Mouse (Mus musculus): ENCODE results near the gene Acmsd. TPM values are rescaled to one million over a fixed set of nuclear protein-coding genes. Genes with fewer than 3 reads are reported as not detected.

Gene Acmsd
- not detected in 2 replicates for polyA plus RNA-seq (2012; ENCODE audit: insufficient read depth, low replicate concordance)

DNA sequence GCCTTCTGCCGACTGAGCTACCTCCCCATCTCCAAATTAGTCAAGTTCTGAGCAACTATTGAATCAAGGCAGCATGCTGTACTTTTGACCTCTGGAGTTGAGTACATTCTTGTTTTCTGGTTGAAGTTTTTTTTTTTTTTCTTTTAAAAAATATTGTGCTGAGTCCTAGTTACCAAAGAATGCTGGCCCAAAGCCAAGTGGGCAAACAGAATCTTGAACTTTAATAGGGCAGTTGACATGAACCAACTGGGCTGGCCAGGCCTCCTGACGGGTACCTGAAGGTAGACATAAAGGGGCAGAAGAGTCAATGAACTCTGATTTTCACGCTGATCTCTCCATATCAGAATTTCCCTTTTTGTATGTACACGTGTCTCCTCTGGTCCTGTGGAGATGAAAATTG, at the start of gene Acmsd:
Gene Acmsd (plus strand): TSS at position 318 of the 400 bp plus-strand sequence.
- TF ChIP-seq GATA1 (IDR thresholded peaks at IDR 0.05; ENCODE audit: borderline replicate concordance, low read length): no peak
- TF ChIP-seq FLI1 (IDR thresholded peaks at IDR 0.05; ENCODE audit: low read length): no peak
- H3K27me3 ChIP-seq (replicated peaks): peaks cover 10% of the 10 kb centered on the region

DNA sequence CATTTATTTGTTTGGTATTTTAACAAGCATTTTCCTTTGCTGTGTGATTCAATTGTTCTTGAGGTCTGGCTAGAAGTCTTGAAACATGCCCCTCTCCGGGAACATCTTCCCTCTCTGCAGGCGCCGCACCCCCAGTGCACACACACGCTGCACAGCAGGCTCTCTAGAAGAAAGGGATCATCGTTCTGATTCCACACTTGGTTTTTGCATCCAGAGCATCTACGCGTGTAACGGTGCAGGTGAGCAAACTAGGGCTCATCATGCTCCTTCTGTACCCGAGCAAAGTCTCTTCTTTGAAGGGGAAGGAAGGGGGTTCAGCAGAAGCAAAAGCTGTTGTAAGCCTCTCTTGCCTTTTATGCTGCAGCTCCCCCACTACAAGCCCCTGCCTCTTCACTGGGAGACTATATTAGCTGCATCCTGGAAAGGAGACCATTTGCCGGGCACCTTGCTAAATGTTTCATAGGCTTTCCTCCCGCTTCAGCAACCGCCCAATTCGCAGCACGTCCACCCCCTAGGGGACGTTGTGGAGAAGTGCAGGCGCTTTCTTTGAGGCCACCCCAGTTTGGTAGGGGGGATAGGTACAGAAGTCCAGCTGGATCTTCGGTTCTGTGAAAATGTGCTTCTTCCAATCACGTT, 49.6 kb upstream of the Acmsd start, which contains the start of gene Tmem163:
Gene Tmem163 (minus strand): TSS at position 51 of the 636 bp plus-strand sequence.
- peaks cover 4% of the 10 kb centered on the region; the same call in 1 of the 2 replicates for H3K9me3 ChIP-seq
- no peak for TF ChIP-seq FLI1 (IDR thresholded peaks at IDR 0.05; ENCODE audit: low read length)
- no peak for TF ChIP-seq GATA1 (IDR thresholded peaks at IDR 0.05; ENCODE audit: borderline replicate concordance, low read length)

More for the DNA sequence above, at the start of gene Acmsd:
- Histone ChIP-seq H3K9me3 (peaks cover 5% of the 10 kb centered on the region; the same call in 1 of the 2 replicates), H3K4me1 (peaks cover 10% of the 10 kb centered on the region; the same call in 1 of the 2 replicates), H3K36me3 (replicated peaks; ENCODE audit: low read length) (no peaks in the 10 kb centered on the region), H3K4me3 (replicated peaks) (no peak within 1 kb of the TSS)

DNA sequence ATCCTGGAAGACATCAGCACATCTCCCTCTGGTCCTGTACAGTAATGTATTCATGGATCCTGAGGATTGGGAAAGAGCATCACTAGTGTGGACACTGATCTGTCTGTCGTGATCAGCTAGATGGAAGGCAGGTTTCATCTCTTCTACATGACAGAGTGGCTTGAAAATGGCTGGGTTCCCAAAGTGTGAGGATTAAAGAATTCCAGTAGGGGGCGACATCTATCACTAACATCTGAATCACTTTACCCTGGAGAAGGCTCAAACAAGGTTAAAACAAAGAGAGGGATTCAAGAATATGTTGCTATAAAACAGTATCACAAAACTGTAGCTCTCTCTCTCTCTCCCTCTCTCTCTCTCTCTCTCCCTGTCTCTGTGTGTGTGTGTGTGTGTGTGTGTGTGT, 32.7 kb upstream of the Acmsd start:
- Histone ChIP-seq H3K9me3 (no peaks in the 10 kb centered on the region), H3K27me3 (replicated peaks) (peaks cover 14% of the 10 kb centered on the region), H3K4me1 (no peaks in the 10 kb centered on the region), H3K4me3 (replicated peaks) (no peak overlapping the region), H3K36me3 (replicated peaks; ENCODE audit: low read length) (no peaks in the 10 kb centered on the region)
- TF ChIP-seq FLI1 (IDR thresholded peaks at IDR 0.05; ENCODE audit: low read length) (no peak), GATA1 (IDR thresholded peaks at IDR 0.05; ENCODE audit: borderline replicate concordance, low read length) (no peak)

More for the DNA sequence above, 49.6 kb upstream of the Acmsd start, which contains the start of gene Tmem163:
- peak within 1 kb of the TSS; percentile 98 for H3K4me3 ChIP-seq (replicated peaks)
- peaks cover 19% of the 10 kb centered on the region for H3K27me3 ChIP-seq (replicated peaks)
- peaks cover under 1% of the 10 kb centered on the region for H3K36me3 ChIP-seq (replicated peaks; ENCODE audit: low read length)
- peaks cover 49% of the 10 kb centered on the region for H3K4me1 ChIP-seq

DNA sequence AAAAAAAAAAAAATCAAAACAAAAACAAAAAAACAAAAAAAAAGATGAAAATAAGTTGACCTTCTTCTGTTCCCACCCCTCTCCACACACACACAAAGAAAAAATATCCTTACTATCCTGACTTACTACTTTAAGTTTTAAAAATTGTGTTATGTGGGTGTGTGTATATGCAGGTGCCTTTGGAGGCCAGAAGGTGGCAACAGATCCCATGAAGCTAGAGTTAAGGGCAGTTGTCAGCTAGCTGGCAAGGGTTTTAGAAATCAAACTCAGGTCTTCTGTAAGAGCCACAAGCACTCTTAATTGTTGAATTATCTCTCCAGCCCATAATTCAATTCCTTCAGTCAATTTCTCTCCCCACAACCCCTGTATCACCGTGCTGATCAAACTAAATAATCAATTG, 27.0 kb upstream of the Acmsd start:
- peaks cover 3% of the 10 kb centered on the region; the same call in 1 of the 2 replicates for H3K4me1 ChIP-seq
- no peaks in the 10 kb centered on the region for H3K36me3 ChIP-seq (replicated peaks; ENCODE audit: low read length)
- no peak overlapping the region for H3K4me3 ChIP-seq (replicated peaks)
- H3K9me3 ChIP-seq: no peaks in the 10 kb centered on the region
- no peak for TF ChIP-seq FLI1 (IDR thresholded peaks at IDR 0.05; ENCODE audit: low read length)
- TF ChIP-seq GATA1 (IDR thresholded peaks at IDR 0.05; ENCODE audit: borderline replicate concordance, low read length): no peak
- H3K27me3 ChIP-seq (replicated peaks): no peaks in the 10 kb centered on the region

DNA sequence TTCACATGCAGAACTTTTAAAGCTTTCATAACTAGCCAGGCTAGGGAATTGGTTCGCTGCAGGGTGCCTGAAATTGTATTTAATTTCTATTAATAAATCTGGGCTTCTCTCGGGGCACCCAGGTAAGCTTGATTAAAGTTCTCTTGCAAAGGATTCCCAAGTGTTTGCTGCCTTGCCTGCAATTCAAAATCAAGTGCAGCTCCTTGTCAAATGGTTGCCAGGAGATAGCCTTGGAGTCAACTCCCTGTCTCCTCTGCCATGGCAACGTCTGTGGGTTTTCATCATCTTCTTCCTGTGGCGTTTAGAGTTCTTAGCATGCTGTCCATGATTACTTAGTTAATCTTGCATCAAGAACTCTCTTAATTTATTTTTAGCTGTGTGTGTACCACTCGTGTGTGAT, 22.9 kb upstream of the Acmsd start:
- Histone ChIP-seq H3K4me1 (peaks cover 3% of the 10 kb centered on the region; the same call in 1 of the 2 replicates), H3K4me3 (replicated peaks) (no peak overlapping the region), H3K9me3 (no peaks in the 10 kb centered on the region), H3K27me3 (replicated peaks) (no peaks in the 10 kb centered on the region), H3K36me3 (replicated peaks; ENCODE audit: low read length) (no peaks in the 10 kb centered on the region)
- TF ChIP-seq FLI1 (IDR thresholded peaks at IDR 0.05; ENCODE audit: low read length) (no peak), GATA1 (IDR thresholded peaks at IDR 0.05; ENCODE audit: borderline replicate concordance, low read length) (no peak)

DNA sequence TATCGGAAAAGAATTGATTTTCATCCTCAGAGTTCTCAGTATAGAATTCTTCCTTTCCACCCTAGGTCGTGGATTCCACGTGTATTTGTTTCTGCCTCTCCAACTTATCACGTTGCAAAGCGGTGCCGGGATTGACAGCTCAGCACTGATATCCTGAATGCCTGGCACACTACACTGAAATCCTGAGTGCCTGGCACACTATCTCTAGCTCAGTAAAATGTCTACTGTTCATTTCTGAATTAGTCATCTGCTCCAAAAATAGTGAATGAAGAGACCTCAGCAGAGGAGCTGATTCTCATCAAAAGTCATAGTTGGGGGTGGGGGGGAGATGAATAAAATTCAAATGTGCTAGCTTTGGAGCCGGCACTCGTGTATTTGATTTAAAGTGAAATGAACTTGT, 12.8 kb upstream of the Acmsd start:
- Histone ChIP-seq H3K27me3 (replicated peaks) (peaks cover 8% of the 10 kb centered on the region), H3K36me3 (replicated peaks; ENCODE audit: low read length) (no peaks in the 10 kb centered on the region), H3K4me1 (no peaks in the 10 kb centered on the region), H3K9me3 (peaks cover 11% of the 10 kb centered on the region), H3K4me3 (replicated peaks) (no peak overlapping the region)
- TF ChIP-seq FLI1 (IDR thresholded peaks at IDR 0.05; ENCODE audit: low read length) (no peak), GATA1 (IDR thresholded peaks at IDR 0.05; ENCODE audit: borderline replicate concordance, low read length) (no peak)

DNA sequence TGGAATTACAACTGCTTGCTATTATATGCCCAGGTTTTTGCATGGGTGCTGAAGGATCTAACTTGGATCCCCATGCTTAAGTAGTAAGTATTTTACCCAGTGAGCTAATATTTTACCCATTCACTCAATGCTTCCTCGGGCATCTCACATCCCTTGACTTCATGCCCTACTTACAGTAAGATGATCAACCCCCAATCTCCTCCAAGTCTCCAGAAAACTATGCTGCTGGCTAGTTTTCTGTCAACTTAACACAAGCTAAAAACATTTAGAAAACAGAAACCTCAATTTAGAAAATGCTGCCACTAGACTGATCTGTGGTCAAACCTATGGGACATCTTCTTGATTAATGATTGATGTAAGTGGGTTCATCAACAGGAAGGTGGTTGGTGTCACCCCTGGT, 10.9 kb upstream of the Acmsd start:
- no peak for TF ChIP-seq FLI1 (IDR thresholded peaks at IDR 0.05; ENCODE audit: low read length)
- TF ChIP-seq GATA1 (IDR thresholded peaks at IDR 0.05; ENCODE audit: borderline replicate concordance, low read length): no peak
- H3K36me3 ChIP-seq (replicated peaks; ENCODE audit: low read length): no peaks in the 10 kb centered on the region
- H3K27me3 ChIP-seq (replicated peaks): peaks cover 9% of the 10 kb centered on the region
- H3K9me3 ChIP-seq: peaks cover 11% of the 10 kb centered on the region
- no peaks in the 10 kb centered on the region for H3K4me1 ChIP-seq
- H3K4me3 ChIP-seq (replicated peaks): no peak overlapping the region

DNA sequence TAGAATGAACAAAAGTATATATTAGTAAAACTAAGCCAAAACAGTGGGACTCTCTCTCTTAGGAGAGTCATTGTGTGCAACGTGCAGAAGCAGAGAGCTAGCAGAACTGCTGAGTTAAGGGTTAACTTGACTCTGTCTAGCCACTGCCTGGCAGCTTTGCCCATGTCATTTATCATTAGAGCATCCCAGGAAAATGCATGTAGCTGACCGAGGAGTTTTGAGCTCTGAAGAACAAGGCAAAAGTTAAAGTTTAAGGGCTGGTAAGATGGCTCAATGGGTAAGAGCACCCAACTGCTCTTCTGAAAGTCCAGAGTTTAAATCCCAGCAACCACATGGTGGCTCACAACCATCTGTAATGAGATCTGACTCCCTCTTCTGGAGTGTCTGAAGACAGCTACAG, 5.6 kb upstream of the Acmsd start:
- Histone ChIP-seq H3K27me3 (replicated peaks) (peaks cover 3% of the 10 kb centered on the region), H3K36me3 (replicated peaks; ENCODE audit: low read length) (no peaks in the 10 kb centered on the region), H3K4me3 (replicated peaks) (no peak overlapping the region), H3K4me1 (peaks cover 6% of the 10 kb centered on the region; the same call in 1 of the 2 replicates), H3K9me3 (peaks cover 2% of the 10 kb centered on the region; the same call in 1 of the 2 replicates)
- TF ChIP-seq FLI1 (IDR thresholded peaks at IDR 0.05; ENCODE audit: low read length) (no peak), GATA1 (IDR thresholded peaks at IDR 0.05; ENCODE audit: borderline replicate concordance, low read length) (no peak)

DNA sequence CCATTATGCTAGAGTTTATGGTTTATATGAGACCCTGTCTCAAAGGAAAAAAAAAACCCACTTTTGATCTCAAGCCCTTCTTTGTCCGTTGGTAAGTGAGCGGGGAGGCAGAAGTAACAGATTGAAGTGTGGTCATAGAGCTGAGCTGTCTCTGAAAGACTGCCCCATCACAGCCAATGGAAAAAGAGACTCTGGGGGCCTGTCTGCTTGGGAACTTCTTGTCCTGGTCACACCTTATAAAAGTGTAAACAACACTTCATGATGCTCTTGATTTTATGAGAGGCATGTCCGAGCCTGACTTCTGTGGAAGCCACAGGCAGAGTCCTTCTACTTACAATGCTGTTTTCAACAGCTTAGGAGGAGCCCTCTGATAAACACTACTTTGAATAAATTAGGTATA, 1.9 kb downstream of the Acmsd start:
- Histone ChIP-seq H3K9me3 (peaks cover 5% of the 10 kb centered on the region; the same call in 1 of the 2 replicates), H3K36me3 (replicated peaks; ENCODE audit: low read length) (no peaks in the 10 kb centered on the region), H3K4me1 (peaks cover 4% of the 10 kb centered on the region; the same call in 1 of the 2 replicates), H3K27me3 (replicated peaks) (peaks cover 10% of the 10 kb centered on the region), H3K4me3 (replicated peaks) (no peak overlapping the region)
- TF ChIP-seq GATA1 (IDR thresholded peaks at IDR 0.05; ENCODE audit: borderline replicate concordance, low read length) (no peak), FLI1 (IDR thresholded peaks at IDR 0.05; ENCODE audit: low read length) (no peak)

DNA sequence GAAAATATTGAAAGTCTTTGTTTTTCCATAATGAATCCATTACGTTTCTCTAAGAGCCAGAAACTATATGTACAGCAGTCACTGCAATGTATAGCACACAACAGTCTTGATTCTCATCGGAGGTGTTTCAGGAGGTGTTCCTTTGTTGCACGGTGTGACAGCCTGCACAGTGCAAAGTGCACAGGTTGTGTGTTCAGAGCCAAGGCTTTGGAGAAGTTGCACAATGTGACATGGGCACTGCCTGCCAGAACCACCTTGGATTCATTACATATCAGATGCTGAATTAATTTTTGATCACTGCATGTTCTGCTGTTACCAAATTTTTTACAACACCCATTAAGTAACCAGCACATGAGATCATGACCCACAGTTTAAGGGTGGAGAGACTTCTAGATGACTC, 3.2 kb downstream of the Acmsd start:
- Histone ChIP-seq H3K4me3 (replicated peaks) (no peak overlapping the region), H3K4me1 (peaks cover 4% of the 10 kb centered on the region; the same call in 1 of the 2 replicates), H3K9me3 (peaks cover 5% of the 10 kb centered on the region; the same call in 1 of the 2 replicates), H3K27me3 (replicated peaks) (peaks cover 15% of the 10 kb centered on the region), H3K36me3 (replicated peaks; ENCODE audit: low read length) (no peaks in the 10 kb centered on the region)
- TF ChIP-seq GATA1 (IDR thresholded peaks at IDR 0.05; ENCODE audit: borderline replicate concordance, low read length): no peak
- TF ChIP-seq FLI1 (IDR thresholded peaks at IDR 0.05; ENCODE audit: low read length): no peak
